Mouse (Mus musculus) lung, postnatal 10 days (tissue): ENCODE data around the gene Rnase12.
"Not testable (repeated sequence)": the region's sequence is repeated elsewhere in the genome, so short reads cannot be mapped to it uniquely, and the experiment has no call there.

Experiments used
- DNase-seq: peaks from one replicate; pipeline ENCODE4 v3.0.0; 2021

The Rnase12 gene

GRCm38 (mm10) chr14:51015780-51016179 lies 41.7 kb downstream of the Rnase12 start:
- no peak for DNase-seq

- DNase-seq: not testable (repeated sequence)
Measured at GRCm38 (mm10) chr14:51014724-51015123, 42.7 kb downstream of the Rnase12 start.

GRCm38 (mm10) chr14:51009572-51009971 lies 47.9 kb downstream of the Rnase12 start:
- DNase-seq: peak; percentile 35

- peak; percentile 45 for DNase-seq
Measured at GRCm38 (mm10) chr14:51008781-51009180, 48.7 kb downstream of the Rnase12 start.

- DNase-seq: peak; percentile 85
Measured at GRCm38 (mm10) chr14:51007914-51008713, 49.3 kb downstream of the Rnase12 start.

GRCm38 (mm10) chr14:51007152-51007801 lies 50.2 kb downstream of the Rnase12 start, which contains the start of gene Rnase10:
Rnase10 (plus strand) TSS chr14:51007751.
- no peak for DNase-seq
